Mouse (Mus musculus): ENCODE measurements around the gene Gm10645. TPM values are rescaled to one million over a fixed set of nuclear protein-coding genes. Genes with fewer than 3 reads are reported as not detected.
A peak's percentile ranks its signal among the peaks of the same experiment; 100 is the strongest.

Gm10645 gene
- polyA plus RNA-seq, 1 experiment from 2014 or later: 0.72 TPM

DNA sequence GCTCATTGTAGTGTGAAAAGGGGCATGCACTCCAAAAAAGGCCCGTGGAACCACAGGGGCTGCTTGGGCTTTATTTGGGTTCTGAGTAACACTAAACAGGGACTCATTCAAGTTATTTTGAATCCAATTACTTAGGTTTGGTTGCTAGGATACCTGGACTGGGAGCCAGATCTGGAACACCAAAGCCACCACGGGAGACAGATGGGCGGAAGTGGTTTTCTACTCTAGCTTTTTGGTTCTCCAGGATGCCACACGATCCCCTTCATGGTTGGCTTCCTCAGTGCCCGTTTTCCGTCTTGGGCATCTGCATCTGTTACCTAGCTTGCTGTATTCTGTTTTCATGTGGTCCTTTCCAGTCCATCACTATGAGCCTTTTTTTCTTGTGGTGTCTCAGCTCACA, 30.1 kb upstream of the Gm10645 start:
- H3K27me3 ChIP-seq (ENCODE audit: control insufficient read depth, insufficient read depth, low read length): no peaks in the 10 kb centered on the region
- no peak overlapping the region for H3K4me2 ChIP-seq
- H3K4me1 ChIP-seq (ENCODE audit: control insufficient read depth, insufficient read depth, low read length): peaks cover 8% of the 10 kb centered on the region; the same call in 1 of the 2 replicates
- no peaks in the 10 kb centered on the region for H3K36me3 ChIP-seq (ENCODE audit: control insufficient read depth, insufficient read depth, low read length)
- H3K9me3 ChIP-seq (replicated peaks; ENCODE audit: control insufficient read depth, low read length): no peaks in the 10 kb centered on the region
- no peak for ATAC-seq (replicated peaks; ENCODE audit: insufficient number of reproducible peaks, low FRiP score, low TSS enrichment)
- H3K4me3 ChIP-seq (ENCODE audit: low read depth, low read length): no peak overlapping the region
- H3K27ac ChIP-seq (ENCODE audit: low read depth, low read length): no peak overlapping the region
- 78% methylated on average over 6 of the region's 6 CpGs for WGBS (ENCODE audit: insufficient replicate concordance)
- no peak overlapping the region for H3K9ac ChIP-seq (ENCODE audit: low read depth, low read length)

- H3K27me3 ChIP-seq (ENCODE audit: control insufficient read depth, insufficient read depth, low read length): no peaks in the 10 kb centered on the region
Measured at GRCm38 (mm10) chr8:83189538-83190095, 23.6 kb upstream of the Gm10645 start.

GRCm38 (mm10) chr8:83187363-83187962, 21.5 kb upstream of the Gm10645 start:
- Histone ChIP-seq H3K4me3 (ENCODE audit: low read depth, low read length) (no peak overlapping the region), H3K9me3 (replicated peaks; ENCODE audit: control insufficient read depth, low read length) (no peaks in the 10 kb centered on the region), H3K4me2 (no peak overlapping the region), H3K4me1 (ENCODE audit: control insufficient read depth, insufficient read depth, low read length) (0 out of 2 replicates have a peak, but pooled peaks cover 4% of the 10 kb centered on the region), H3K27ac (ENCODE audit: low read depth, low read length) (no peak overlapping the region), H3K27me3 (ENCODE audit: control insufficient read depth, insufficient read depth, low read length) (no peaks in the 10 kb centered on the region), H3K36me3 (ENCODE audit: control insufficient read depth, insufficient read depth, low read length) (no peaks in the 10 kb centered on the region), H3K9ac (ENCODE audit: low read depth, low read length) (no peak overlapping the region)
- WGBS (ENCODE audit: insufficient replicate concordance): 87% methylated on average over 10 of the region's 10 CpGs
- no peak for ATAC-seq (replicated peaks; ENCODE audit: insufficient number of reproducible peaks, low FRiP score, low TSS enrichment)

More at GRCm38 (mm10) chr8:83189538-83190095, 23.6 kb upstream of the Gm10645 start:
- H3K4me2 ChIP-seq: no peak overlapping the region
- WGBS (ENCODE audit: insufficient replicate concordance): 48% methylated on average over 4 of the region's 4 CpGs
- H3K4me3 ChIP-seq (ENCODE audit: low read depth, low read length): no peak overlapping the region
- no peak overlapping the region for H3K9ac ChIP-seq (ENCODE audit: low read depth, low read length)
- no peaks in the 10 kb centered on the region for H3K4me1 ChIP-seq (ENCODE audit: control insufficient read depth, insufficient read depth, low read length)
- H3K27ac ChIP-seq (ENCODE audit: low read depth, low read length): no peak overlapping the region
- no peaks in the 10 kb centered on the region for H3K9me3 ChIP-seq (replicated peaks; ENCODE audit: control insufficient read depth, low read length)
- ATAC-seq (replicated peaks; ENCODE audit: insufficient number of reproducible peaks, low FRiP score, low TSS enrichment): no peak
- no peaks in the 10 kb centered on the region for H3K36me3 ChIP-seq (ENCODE audit: control insufficient read depth, insufficient read depth, low read length)

GRCm38 (mm10) chr8:83186376-83186775, 20.4 kb upstream of the Gm10645 start:
- no peak for ATAC-seq (replicated peaks; ENCODE audit: insufficient number of reproducible peaks, low FRiP score, low TSS enrichment)
- WGBS (ENCODE audit: insufficient replicate concordance): 52% methylated on average over 6 of the region's 6 CpGs
- H3K4me2 ChIP-seq: no peak overlapping the region
- H3K36me3 ChIP-seq (ENCODE audit: control insufficient read depth, insufficient read depth, low read length): no peaks in the 10 kb centered on the region
- H3K4me1 ChIP-seq (ENCODE audit: control insufficient read depth, insufficient read depth, low read length): 0 out of 2 replicates have a peak, but pooled peaks cover 4% of the 10 kb centered on the region
- no peaks in the 10 kb centered on the region for H3K27me3 ChIP-seq (ENCODE audit: control insufficient read depth, insufficient read depth, low read length)
- H3K4me3 ChIP-seq (ENCODE audit: low read depth, low read length): no peak overlapping the region
- no peak overlapping the region for H3K9ac ChIP-seq (ENCODE audit: low read depth, low read length)
- H3K27ac ChIP-seq (ENCODE audit: low read depth, low read length): no peak overlapping the region
- no peaks in the 10 kb centered on the region for H3K9me3 ChIP-seq (replicated peaks; ENCODE audit: control insufficient read depth, low read length)

DNA sequence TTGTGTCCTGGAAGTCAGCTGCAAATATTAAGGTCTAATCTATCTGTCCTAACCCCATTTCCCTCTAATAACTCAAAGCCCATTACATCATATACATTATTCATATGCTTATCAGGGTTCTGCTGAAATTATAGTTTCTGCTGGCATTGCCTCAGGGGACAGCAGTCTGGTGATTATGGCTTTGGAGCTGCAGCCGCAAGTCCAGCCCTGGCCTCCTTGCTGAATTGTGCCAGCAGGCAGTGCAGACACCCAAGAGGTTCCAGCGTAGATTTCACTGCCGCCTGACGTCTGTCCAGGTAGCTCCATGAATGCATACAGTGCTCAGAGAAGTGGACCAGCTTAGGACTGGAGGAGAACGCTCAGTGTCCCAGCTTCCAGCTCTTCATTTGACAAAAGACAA, 16.8 kb upstream of the Gm10645 start:
- Histone ChIP-seq H3K36me3 (ENCODE audit: control insufficient read depth, insufficient read depth, low read length) (no peaks in the 10 kb centered on the region), H3K4me3 (ENCODE audit: low read depth, low read length) (no peak overlapping the region), H3K4me1 (ENCODE audit: control insufficient read depth, insufficient read depth, low read length) (peaks cover 10% of the 10 kb centered on the region), H3K9me3 (replicated peaks; ENCODE audit: control insufficient read depth, low read length) (no peaks in the 10 kb centered on the region), H3K27ac (ENCODE audit: low read depth, low read length) (no peak overlapping the region), H3K27me3 (ENCODE audit: control insufficient read depth, insufficient read depth, low read length) (no peaks in the 10 kb centered on the region), H3K4me2 (no peak overlapping the region), H3K9ac (ENCODE audit: low read depth, low read length) (no peak overlapping the region)
- ATAC-seq (replicated peaks; ENCODE audit: insufficient number of reproducible peaks, low FRiP score, low TSS enrichment): no peak
- 82% methylated on average over 5 of the region's 5 CpGs for WGBS (ENCODE audit: insufficient replicate concordance)

DNA sequence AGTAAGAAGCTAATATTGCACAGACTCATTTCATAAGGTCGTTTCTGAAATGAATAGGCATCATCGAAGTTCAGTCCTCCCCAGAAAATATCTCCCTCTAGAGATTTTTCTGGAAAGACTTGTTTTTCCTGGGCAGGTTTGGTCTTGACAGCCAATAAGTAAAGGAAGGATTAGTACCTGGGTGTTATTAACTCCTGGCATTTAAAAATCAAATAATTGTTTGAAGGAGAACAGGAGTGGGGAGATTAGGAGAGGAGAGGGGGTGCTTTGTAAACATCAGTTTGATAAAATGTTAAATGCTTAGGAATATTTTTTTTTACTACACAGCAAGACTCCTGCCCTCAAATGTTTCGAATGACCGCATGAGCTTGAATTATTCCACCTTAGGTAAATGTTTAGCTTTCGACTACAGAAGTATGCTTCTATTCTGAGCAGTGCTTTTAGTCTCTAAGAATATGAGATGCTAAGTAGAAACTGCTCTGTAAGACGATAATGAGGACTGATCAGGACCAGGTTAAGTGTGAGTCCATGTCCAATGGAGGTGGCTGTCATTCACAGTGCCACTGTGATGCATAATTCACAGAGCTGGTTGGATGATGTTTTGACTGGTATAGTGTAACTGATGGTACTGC, 16.0 kb upstream of the Gm10645 start:
- Histone ChIP-seq H3K4me3 (ENCODE audit: low read depth, low read length) (no peak overlapping the region), H3K9ac (ENCODE audit: low read depth, low read length) (no peak overlapping the region), H3K27me3 (ENCODE audit: control insufficient read depth, insufficient read depth, low read length) (no peaks in the 10 kb centered on the region), H3K4me1 (ENCODE audit: control insufficient read depth, insufficient read depth, low read length) (peaks cover 16% of the 10 kb centered on the region), H3K4me2 (no peak overlapping the region), H3K27ac (ENCODE audit: low read depth, low read length) (no peak overlapping the region), H3K36me3 (ENCODE audit: control insufficient read depth, insufficient read depth, low read length) (no peaks in the 10 kb centered on the region), H3K9me3 (replicated peaks; ENCODE audit: control insufficient read depth, low read length) (no peaks in the 10 kb centered on the region)
- ATAC-seq (replicated peaks; ENCODE audit: insufficient number of reproducible peaks, low FRiP score, low TSS enrichment): no peak
- 75% methylated on average over 6 of the region's 6 CpGs for WGBS (ENCODE audit: insufficient replicate concordance)

- Histone ChIP-seq H3K4me3 (ENCODE audit: low read depth, low read length) (no peak overlapping the region), H3K27ac (ENCODE audit: low read depth, low read length) (no peak overlapping the region)
- WGBS (ENCODE audit: insufficient replicate concordance): 4% methylated on average over 9 of the region's 9 CpGs
Measured at GRCm38 (mm10) chr8:83178228-83178742, 12.3 kb upstream of the Gm10645 start.

GRCm38 (mm10) chr8:83177317-83178195, 11.6 kb upstream of the Gm10645 start:
- Histone ChIP-seq H3K4me2 (peak overlapping the region; percentile 32), H3K27ac (ENCODE audit: low read depth, low read length) (no peak overlapping the region), H3K4me3 (ENCODE audit: low read depth, low read length) (no peak overlapping the region), H3K27me3 (ENCODE audit: control insufficient read depth, insufficient read depth, low read length) (no peaks in the 10 kb centered on the region), H3K36me3 (ENCODE audit: control insufficient read depth, insufficient read depth, low read length) (no peaks in the 10 kb centered on the region), H3K9me3 (replicated peaks; ENCODE audit: control insufficient read depth, low read length) (no peaks in the 10 kb centered on the region), H3K4me1 (ENCODE audit: control insufficient read depth, insufficient read depth, low read length) (peaks cover 12% of the 10 kb centered on the region), H3K9ac (ENCODE audit: low read depth, low read length) (no peak overlapping the region)
- 15% methylated on average over 11 of the region's 11 CpGs for WGBS (ENCODE audit: insufficient replicate concordance)
- no peak for ATAC-seq (replicated peaks; ENCODE audit: insufficient number of reproducible peaks, low FRiP score, low TSS enrichment)

More at GRCm38 (mm10) chr8:83178228-83178742, 12.3 kb upstream of the Gm10645 start:
- Histone ChIP-seq H3K4me2 (peak overlapping the region; percentile 25), H3K27me3 (ENCODE audit: control insufficient read depth, insufficient read depth, low read length) (no peaks in the 10 kb centered on the region), H3K36me3 (ENCODE audit: control insufficient read depth, insufficient read depth, low read length) (no peaks in the 10 kb centered on the region), H3K9me3 (replicated peaks; ENCODE audit: control insufficient read depth, low read length) (no peaks in the 10 kb centered on the region), H3K9ac (ENCODE audit: low read depth, low read length) (0 out of 2 replicates have a peak overlapping the region, but pooled peaks have one; percentile 22), H3K4me1 (ENCODE audit: control insufficient read depth, insufficient read depth, low read length) (peaks cover 16% of the 10 kb centered on the region)
- ATAC-seq (replicated peaks; ENCODE audit: insufficient number of reproducible peaks, low FRiP score, low TSS enrichment): no peak

Data from heart, embryonic 11.5 days (tissue).